29 mouse cellular contexts compared by ENCODE assay signal in genomic region chr9:54474546-54474945, GRCm38 (mm10). TPM values are rescaled to one million over a fixed set of nuclear protein-coding genes. Genes with fewer than 3 reads are reported as not detected.
DNase-seq lines count a peak whose midpoint lies in the region; ATAC-seq and TF ChIP-seq lines count a peak whose summit lies in the region.
"Had no signal": no experiment of that assay in that cellular context is flagged by ENCODE, and none has a peak within 500 bp of the region (broad histone marks: within the 10 kb centered on the region; RNA-seq: fewer than 3 reads in every experiment).

No protein-coding gene starts in this region.

- TF ChIP-seq EP300 in MEL (IDR thresholded peaks at IDR 0.05; ENCODE audit: low read depth in 1 of 2, low read length in 2 of 2), result peak; percentile 7 to 19; a peak in 1 of 4 replicates

- no peaks in the 10 kb centered on the region for H3K27me3 ChIP-seq in liver, embryonic 11.5 days (replicated peaks; ENCODE audit: control insufficient read depth, insufficient read depth, low read length)
- no peaks in the 10 kb centered on the region for H3K27me3 ChIP-seq in MEL (ENCODE audit: control insufficient read depth in 1 of 2, insufficient read depth in 2 of 2, low read length in 2 of 2)
- H3K27me3 ChIP-seq in liver, embryonic 13.5 days, result no peaks in the 10 kb centered on the region
- H3K27me3 ChIP-seq: CH12.LX; embryonic facial prominence, embryonic 12.5 days; embryonic facial prominence, embryonic 15.5 days; forebrain, embryonic 12.5 days; forebrain, embryonic 15.5 days; heart, embryonic 12.5 days; heart, embryonic 15.5 days had no signal

- no peaks in the 10 kb centered on the region for H3K36me3 ChIP-seq in liver, embryonic 11.5 days (ENCODE audit: control insufficient read depth, insufficient read depth, low read length)
- peaks cover 0 to 13% of the 10 kb centered on the region in 2 experiments; a peak in 2 of 4 replicates for H3K36me3 ChIP-seq in MEL (ENCODE audit: control insufficient read depth in 1 of 2, insufficient read depth in 2 of 2, low read length in 2 of 2)
- no peaks in the 10 kb centered on the region for H3K36me3 ChIP-seq in liver, embryonic 13.5 days
- H3K36me3 ChIP-seq: embryonic facial prominence, embryonic 12.5 days; embryonic facial prominence, embryonic 15.5 days; forebrain, embryonic 12.5 days; G1E; heart, embryonic 12.5 days; heart, embryonic 15.5 days had no signal

- no peak overlapping the region for H3K27ac ChIP-seq in liver, embryonic 11.5 days (ENCODE audit: low read depth, low read length)
- no peak overlapping the region for H3K27ac ChIP-seq in MEL (ENCODE audit: control insufficient read depth, low read depth, low read length)
- H3K27ac ChIP-seq in liver, embryonic 13.5 days, result no peak overlapping the region
- H3K27ac ChIP-seq: embryonic facial prominence, embryonic 12.5 days; embryonic facial prominence, embryonic 15.5 days; forebrain, embryonic 12.5 days; forebrain, embryonic 15.5 days; heart, embryonic 15.5 days; hindbrain, embryonic 14.5 days; hindbrain, postnatal 0 days had no signal

- no peaks in the 10 kb centered on the region for H3K9me3 ChIP-seq in liver, embryonic 11.5 days (ENCODE audit: control insufficient read depth, low read length)
- no peaks in the 10 kb centered on the region for H3K9me3 ChIP-seq in MEL (replicated peaks; ENCODE audit: insufficient read depth, low read length)
- no peaks in the 10 kb centered on the region for H3K9me3 ChIP-seq in liver, embryonic 13.5 days (replicated peaks)
- H3K9me3 ChIP-seq: embryonic facial prominence, embryonic 12.5 days; embryonic facial prominence, embryonic 15.5 days; forebrain, embryonic 12.5 days; forebrain, embryonic 15.5 days; G1E; heart, embryonic 12.5 days; heart, embryonic 15.5 days had no signal

- TF ChIP-seq POLR2A in MEL (IDR thresholded peaks at IDR 0.05; ENCODE audit: control insufficient read depth in 1 of 2, insufficient read depth in 1 of 2, low read depth in 1 of 2, low read length in 2 of 2, poor library complexity in 1 of 2), result no peak

- no peak overlapping the region for H3K9ac ChIP-seq in liver, embryonic 11.5 days (ENCODE audit: low read depth, low read length)
- H3K9ac ChIP-seq in MEL (ENCODE audit: control insufficient read depth, low read depth, low read length, poor library complexity, severe bottlenecking), result no peak overlapping the region
- H3K9ac ChIP-seq in liver, embryonic 13.5 days, result no peak overlapping the region
- H3K9ac ChIP-seq: embryonic facial prominence, embryonic 12.5 days; embryonic facial prominence, embryonic 15.5 days; forebrain, embryonic 12.5 days; forebrain, embryonic 15.5 days; heart, embryonic 12.5 days; heart, embryonic 15.5 days; hindbrain, embryonic 14.5 days had no signal

- no peaks in the 10 kb centered on the region for H3K79me2 ChIP-seq in MEL (ENCODE audit: control insufficient read depth, insufficient read depth, low read length, poor library complexity)

- no peak overlapping the region for H3K4me2 ChIP-seq in liver, embryonic 11.5 days
- H3K4me2 ChIP-seq in liver, embryonic 13.5 days, result no peak overlapping the region
- H3K4me2 ChIP-seq: embryonic facial prominence, embryonic 12.5 days; embryonic facial prominence, embryonic 15.5 days; forebrain, embryonic 12.5 days; forebrain, embryonic 15.5 days; heart, embryonic 12.5 days; heart, embryonic 15.5 days; hindbrain, embryonic 14.5 days had no signal

- ATAC-seq in liver, embryonic 11.5 days (replicated peaks; ENCODE audit: low FRiP score), result peak; percentile 73
- ATAC-seq in liver, embryonic 13.5 days (ENCODE audit: low read depth), result peak; percentile 79
- no peak for ATAC-seq in CD4-positive, CD25-positive, alpha-beta regulatory T cell, adult 4 months
- ATAC-seq: forebrain, embryonic 15.5 days; hindbrain, postnatal 0 days; inflammation-experienced regulatory T-cells, adult 6 months had no signal

- TF ChIP-seq CTCF in MEL (IDR thresholded peaks at IDR 0.05 in 2 of 3, conservative IDR thresholded peaks at IDR 0.05 in 1 of 3; ENCODE audit: control insufficient read depth in 1 of 3, insufficient read depth in 1 of 3, low read depth in 2 of 3, low read length in 3 of 3, poor library complexity in 1 of 3, severe bottlenecking in 1 of 3), result no peak

- WGBS in liver, embryonic 11.5 days, result 68% methylated on average over 5 of the region's 5 CpGs
- WGBS in liver, embryonic 13.5 days (ENCODE audit: insufficient replicate concordance), result 33% methylated on average over 5 of the region's 5 CpGs

- no peak for DNase-seq in liver, embryonic 11.5 days (ENCODE audit: low spot score)
- DNase-seq in liver, result no peak
- peak; percentile 19 for DNase-seq in A20 (ENCODE audit: low read depth, low spot score)
- peak; percentile 48 for DNase-seq in MEL (ENCODE audit: low read depth, low spot score)
- DNase-seq in liver, embryonic 13.5 days, result no peak
- DNase-seq in adrenal gland, postnatal 25 days, result no peak
- DNase-seq in heart, postnatal 4 days, result no peak
- DNase-seq: adrenal gland, adult 2 months; adrenal gland, postnatal 36 days; cerebellum, adult 11 months; cerebellum, adult 2 months; cerebellum, adult 9-11 months; cerebellum, postnatal 25 days; gastrocnemius, postnatal 25 days; heart, adult 18-20 months; heart, postnatal 10 days; heart, postnatal 36 days had no signal

- no peak for TF ChIP-seq RAD21 in MEL (IDR thresholded peaks at IDR 0.05; ENCODE audit: low read depth, low read length)

- no peaks in the 10 kb centered on the region for H3K4me1 ChIP-seq in liver, embryonic 11.5 days (replicated peaks; ENCODE audit: control insufficient read depth, insufficient read depth, low read length)
- H3K4me1 ChIP-seq in MEL (ENCODE audit: control insufficient read depth in 1 of 2, insufficient read depth in 2 of 2, low read length in 2 of 2), result peaks cover 12% of the 10 kb centered on the region in 2 experiments
- peaks cover 9% of the 10 kb centered on the region; the same call in 1 of the 2 replicates for H3K4me1 ChIP-seq in liver, embryonic 13.5 days (replicated peaks)
- H3K4me1 ChIP-seq: embryonic facial prominence, embryonic 12.5 days; embryonic facial prominence, embryonic 15.5 days; forebrain, embryonic 12.5 days; forebrain, embryonic 15.5 days; heart, embryonic 12.5 days had no signal

- no peak overlapping the region for H3K4me3 ChIP-seq in liver, embryonic 11.5 days (ENCODE audit: low read depth, low read length)
- no peak overlapping the region for H3K4me3 ChIP-seq in MEL (ENCODE audit: control insufficient read depth in 1 of 2, insufficient read depth in 1 of 2, low read depth in 2 of 2, low read length in 2 of 2)
- H3K4me3 ChIP-seq in liver, embryonic 13.5 days (replicated peaks), result no peak overlapping the region
- H3K4me3 ChIP-seq: embryonic facial prominence, embryonic 12.5 days; embryonic facial prominence, embryonic 15.5 days; forebrain, embryonic 12.5 days; forebrain, embryonic 15.5 days; heart, embryonic 12.5 days; heart, embryonic 15.5 days had no signal

TF ChIP-seq in MEL, 35 proteins besides CTCF, POLR2A, EP300 and RAD21:
- TF ChIP-seq TCF12 (IDR thresholded peaks at IDR 0.05; ENCODE audit: low read depth, low read length), result 0 out of 2 replicates have a peak, but pooled peaks have one; percentile 34
- TF ChIP-seq ETS1 (IDR thresholded peaks at IDR 0.05; ENCODE audit: low read depth, low read length), result no peak
- 0 out of 2 replicates have a peak, but pooled peaks have one; percentile 8 for TF ChIP-seq GATA1 (IDR thresholded peaks at IDR 0.05; ENCODE audit: low read depth, low read length)
TF ChIP-seq in MEL: peak in this region for 2.

RNA-seq across cellular contexts. Expression of gene Dmxl2, which starts 26.9 kb away (rescaled TPM):
- 2.5 and 2.6 TPM in 2 replicates for polyA plus RNA-seq in liver, embryonic 11.5 days (2014; fragmentation: Nextera tagmentation; extraction: Ambion mirVana)
- total RNA-seq in MEL (2012; rRNA removed), result 6.1 and 6.9 TPM in 2 replicates
- polyA plus RNA-seq in MEL (2012; ENCODE audit: insufficient read depth in 1 of 2, insufficient read length in 2 of 2, low read depth in 1 of 2, low replicate concordance in 2 of 2, missing spikeins in 1 of 2), result 100 to 1,000 TPM in 1 of 2 experiments, 1 to 10 TPM in 1; 9.1 to 238 TPM
- polyA plus RNA-seq in liver, embryonic 13.5 days (2015; fragmentation: Nextera tagmentation; extraction: Ambion mirVana), result 0.92 and 0.97 TPM in 2 replicates
- total RNA-seq in adrenal gland, postnatal 25 days (2021), result 18.3 and 19.1 TPM in 2 replicates
- 10 to 100 TPM; 21.2 to 24.5 TPM for total RNA-seq in heart, postnatal 4 days (2021)
- under 1 TPM in 1 of 2 experiments, not detected in 1; 0.62 TPM for polyA plus RNA-seq in CD4-positive, CD25-positive, alpha-beta regulatory T cell, adult 4 months (2017; shearing (Covaris generic))
- polyA plus RNA-seq: G1E had no signal

Comparison
In these comparisons a context has a peak if more than half of its experiments do, and no peak if none do; other contexts are left out.
1. DNase-seq: peak in A20 (single experiment) and MEL (single experiment); none in liver, embryonic 11.5 days (single experiment), liver (single experiment), liver, embryonic 13.5 days (single experiment), adrenal gland, postnatal 25 days (single experiment) and heart, postnatal 4 days (single experiment).